Mouse (Mus musculus) neural tube, embryonic 14.5 days (tissue): ENCODE data around the gene Sec11a. TPM values are rescaled to one million over a fixed set of nuclear protein-coding genes. Genes with fewer than 3 reads are reported as not detected.

Experiments
- ATAC-seq: fragments of 200-750 bp; cut with Nextera tagmentation; 2 replicates; pipeline ENCODE4 v1.8.0; 2017; ENCODE audit warnings: low read depth, mild to moderate bottlenecking, moderate TSS enrichment, moderate library complexity
- H3K27ac ChIP-seq: fragments of 300-500 bp; sonication (generic); 2 replicates; pipeline ENCODE4 v1.5.1; 2014; ENCODE audit warnings: low read depth, mild to moderate bottlenecking, control low read depth, low read length, moderate library complexity, mixed read lengths
- H3K27me3 ChIP-seq: fragments of 300-500 bp; sonication (generic); 2 replicates; pipeline ENCODE4 v1.6.1; 2014; ENCODE audit warnings: low read length; ENCODE audit not compliant: control insufficient read depth, insufficient read depth
- H3K36me3 ChIP-seq: fragments of 300-500 bp; sonication (generic); 2 replicates; pipeline ENCODE4 v1.6.1; 2014; ENCODE audit warnings: low read length, mixed read lengths; ENCODE audit not compliant: control insufficient read depth, insufficient read depth
- H3K4me1 ChIP-seq: fragments of 300-500 bp; sonication (generic); 2 replicates; pipeline ENCODE4 v1.6.1; 2014; ENCODE audit warnings: low read length; ENCODE audit not compliant: control insufficient read depth, insufficient read depth
- H3K4me2 ChIP-seq: fragments of 300-500 bp; sonication (generic); 2 replicates; pipeline ENCODE4 v1.6.1; 2014; ENCODE audit warnings: mild to moderate bottlenecking, low read depth, low read length, control low read depth
- H3K4me3 ChIP-seq: fragments of 300-500 bp; sonication (generic); 2 replicates; pipeline ENCODE4 v1.5.1; 2014; ENCODE audit warnings: low read depth, low read length, control low read depth, mixed read lengths
- H3K9ac ChIP-seq: fragments of 300-500 bp; sonication (generic); replicated peaks from 2 replicates; pipeline ENCODE4 v1.6.1; 2014; ENCODE audit warnings: low read depth, mild to moderate bottlenecking, control low read depth, low read length, mixed read lengths
- H3K9me3 ChIP-seq: fragments of 300-500 bp; sonication (generic); 2 replicates; pipeline ENCODE4 v1.6.1; 2016; ENCODE audit warnings: low read length; ENCODE audit not compliant: control insufficient read depth
- WGBS: fragments of 180-500 bp; shearing (Covaris S2); extraction: QIAGEN DNeasy Blood & Tissue Kit; methylation state at CpG from one replicate; pipeline ENCODE4 v1.1.7; 2014; 5-methylcytosine and 5-hydroxymethylcytosine counted together
- polyA plus RNA-seq: library from polyadenylated mRNA; unstranded; fragments of >200 nt; fragmentation: Nextera tagmentation; extraction: Ambion mirVana; gene quantifications from 2 replicates; pipeline ENCODE4 v1.2.1, GENCODE M21; 2014

Gene Sec11a
- polyA plus RNA-seq, 1 experiment from 2014 or later, result 128 TPM

DNA sequence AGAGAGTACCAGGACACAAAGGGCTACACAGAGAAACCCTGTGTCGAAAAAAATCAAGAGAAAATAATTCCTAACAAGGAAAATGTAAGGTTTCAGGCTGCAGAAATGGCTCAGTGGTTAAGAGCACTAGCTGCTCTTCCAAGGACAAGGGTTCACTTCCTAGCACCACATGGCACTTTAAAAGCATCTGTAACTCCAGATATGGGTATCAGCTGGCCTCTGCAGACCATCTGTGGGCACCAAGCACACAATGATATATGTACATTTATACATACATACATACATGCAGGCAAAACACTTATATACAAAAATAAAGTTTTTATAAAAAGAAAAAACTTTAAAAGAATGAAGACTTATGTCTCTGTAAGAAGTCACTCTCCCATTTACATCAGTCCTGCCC, 11.7 kb downstream of the Sec11a start:
- H3K4me3 ChIP-seq, result no peak overlapping the region
- no peak overlapping the region for H3K27ac ChIP-seq
- WGBS, result 92% methylated on average over 1 of the region's 1 CpGs
- no peak for ATAC-seq
- no peaks in the 10 kb centered on the region for H3K27me3 ChIP-seq
- H3K4me1 ChIP-seq, result no peaks in the 10 kb centered on the region
- no peaks in the 10 kb centered on the region for H3K9me3 ChIP-seq
- no peak overlapping the region for H3K9ac ChIP-seq
- H3K4me2 ChIP-seq, result no peak overlapping the region
- H3K36me3 ChIP-seq, result peaks cover 12% of the 10 kb centered on the region; the same call in 1 of the 2 replicates

DNA sequence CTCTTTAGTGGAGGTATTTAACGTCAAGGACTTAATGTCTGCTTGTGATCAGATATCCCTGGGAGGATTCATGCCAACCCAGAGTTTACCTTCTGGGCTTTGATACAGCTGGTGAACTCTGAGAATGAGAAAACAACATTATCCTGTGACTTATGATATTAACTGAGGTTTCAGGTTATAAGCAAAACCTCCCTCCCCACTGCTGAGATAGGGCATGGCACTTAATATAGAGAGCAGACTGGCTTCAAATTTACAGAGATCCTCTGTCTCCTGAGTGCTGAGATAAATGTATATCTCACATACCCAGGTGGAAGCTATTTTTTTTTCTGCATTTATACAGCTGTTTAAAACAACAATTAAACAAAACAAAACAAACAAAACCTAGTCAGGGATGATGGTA, 14.8 kb downstream of the Sec11a start:
- H3K9me3 ChIP-seq, result no peaks in the 10 kb centered on the region
- H3K4me2 ChIP-seq, result no peak overlapping the region
- WGBS, result 89% methylated on average over 1 of the region's 1 CpGs
- ATAC-seq, result no peak
- H3K4me3 ChIP-seq, result no peak overlapping the region
- H3K27ac ChIP-seq, result no peak overlapping the region
- H3K36me3 ChIP-seq, result peaks cover 12% of the 10 kb centered on the region; the same call in 1 of the 2 replicates
- no peak overlapping the region for H3K9ac ChIP-seq
- H3K4me1 ChIP-seq, result no peaks in the 10 kb centered on the region
- no peaks in the 10 kb centered on the region for H3K27me3 ChIP-seq

GRCm38 (mm10) chr7:80931618-80932207, 15.9 kb downstream of the Sec11a start:
- no peak for ATAC-seq
- H3K4me2 ChIP-seq, result no peak overlapping the region
- no peaks in the 10 kb centered on the region for H3K4me1 ChIP-seq
- H3K27me3 ChIP-seq, result no peaks in the 10 kb centered on the region
- no peak overlapping the region for H3K4me3 ChIP-seq
- H3K9ac ChIP-seq, result no peak overlapping the region
- no peaks in the 10 kb centered on the region for H3K9me3 ChIP-seq
- H3K27ac ChIP-seq, result no peak overlapping the region
- H3K36me3 ChIP-seq, result peaks cover 18% of the 10 kb centered on the region
- WGBS, result 82% methylated on average over 8 of the region's 8 CpGs

GRCm38 (mm10) chr7:80923165-80923564, 24.4 kb downstream of the Sec11a start:
- H3K4me2 ChIP-seq, result no peak overlapping the region
- 92% methylated on average over 2 of the region's 2 CpGs for WGBS
- no peak for ATAC-seq

DNA sequence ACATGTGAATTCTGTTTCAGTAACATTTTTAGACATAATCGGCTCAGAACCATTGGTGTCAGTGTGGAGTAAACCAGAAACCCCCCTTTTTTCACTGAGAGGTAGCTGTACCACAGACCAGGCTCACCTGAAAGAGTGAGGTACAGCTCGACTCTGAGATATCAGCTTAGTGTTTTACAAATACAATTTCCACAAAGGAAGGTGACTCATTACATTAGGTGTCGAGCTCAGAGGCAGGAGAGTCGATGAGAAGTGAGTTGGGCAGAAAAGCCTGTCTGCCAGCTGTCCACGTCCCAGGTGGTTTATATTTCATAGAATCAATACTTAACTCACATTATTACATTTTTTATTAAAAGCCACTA, 28.0 kb downstream of the Sec11a start:
- no peak for ATAC-seq
- H3K4me3 ChIP-seq, result no peak overlapping the region
- WGBS, result 89% methylated on average over 5 of the region's 5 CpGs
- peaks cover 14% of the 10 kb centered on the region for H3K36me3 ChIP-seq
- no peak overlapping the region for H3K9ac ChIP-seq
- no peaks in the 10 kb centered on the region for H3K9me3 ChIP-seq
- H3K27me3 ChIP-seq, result no peaks in the 10 kb centered on the region
- no peaks in the 10 kb centered on the region for H3K4me1 ChIP-seq
- no peak overlapping the region for H3K4me2 ChIP-seq
- H3K27ac ChIP-seq, result no peak overlapping the region

More at GRCm38 (mm10) chr7:80923165-80923564, 24.4 kb downstream of the Sec11a start:
- no peaks in the 10 kb centered on the region for H3K9me3 ChIP-seq
- H3K4me1 ChIP-seq, result no peaks in the 10 kb centered on the region
- H3K36me3 ChIP-seq, result peaks cover 23% of the 10 kb centered on the region
- H3K27ac ChIP-seq, result no peak overlapping the region
- H3K4me3 ChIP-seq, result no peak overlapping the region
- H3K9ac ChIP-seq, result no peak overlapping the region
- H3K27me3 ChIP-seq, result no peaks in the 10 kb centered on the region

DNA sequence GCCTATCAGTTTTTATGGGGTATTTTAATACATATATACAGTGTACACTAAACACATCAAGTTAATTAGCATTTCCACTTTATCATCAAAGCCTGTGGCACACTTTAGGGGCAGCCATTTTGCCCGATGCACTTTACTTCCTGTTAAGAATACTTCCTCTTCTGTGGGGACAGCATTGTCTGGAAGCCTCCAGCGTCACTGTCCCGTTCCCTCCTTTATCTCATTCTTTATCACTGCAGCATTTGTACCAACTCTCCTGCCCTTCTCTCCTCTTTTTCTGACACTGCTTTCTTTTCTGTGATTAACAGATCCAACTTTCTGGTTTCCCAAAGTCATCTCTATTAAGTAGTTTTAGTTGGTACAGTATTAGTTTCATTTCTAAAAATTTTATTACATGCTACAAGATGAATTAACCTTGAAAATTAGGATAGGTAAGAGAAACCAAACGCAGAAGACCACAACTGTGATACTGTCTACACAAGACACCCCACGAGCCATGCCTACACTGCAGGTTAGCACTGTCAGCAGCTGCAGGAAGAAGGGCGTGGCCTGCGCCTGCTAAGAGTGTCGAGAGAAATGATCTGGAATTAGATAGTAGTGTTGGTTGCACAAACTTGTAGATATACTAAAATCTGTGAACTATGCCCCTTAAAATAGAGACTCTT, 28.5 kb downstream of the Sec11a start:
- Histone ChIP-seq H3K9ac (no peak overlapping the region), H3K4me3 (no peak overlapping the region), H3K27me3 (no peaks in the 10 kb centered on the region), H3K9me3 (no peaks in the 10 kb centered on the region), H3K4me2 (no peak overlapping the region), H3K36me3 (peaks cover 17% of the 10 kb centered on the region), H3K27ac (no peak overlapping the region), H3K4me1 (no peaks in the 10 kb centered on the region)
- 90% methylated on average over 8 of the region's 8 CpGs for WGBS
- no peak for ATAC-seq

GRCm38 (mm10) chr7:80917916-80918465, 29.6 kb downstream of the Sec11a start:
- Histone ChIP-seq H3K9me3 (no peaks in the 10 kb centered on the region), H3K9ac (no peak overlapping the region), H3K27ac (no peak overlapping the region), H3K4me3 (no peak overlapping the region), H3K4me1 (no peaks in the 10 kb centered on the region), H3K27me3 (no peaks in the 10 kb centered on the region), H3K4me2 (no peak overlapping the region), H3K36me3 (peaks cover 20% of the 10 kb centered on the region)
- 92% methylated on average over 4 of the region's 4 CpGs for WGBS
- no peak for ATAC-seq

GRCm38 (mm10) chr7:80912496-80912895, 35.1 kb downstream of the Sec11a start:
- H3K27ac ChIP-seq, result no peak overlapping the region
- 89% methylated on average over 8 of the region's 8 CpGs for WGBS
- no peaks in the 10 kb centered on the region for H3K27me3 ChIP-seq
- no peak overlapping the region for H3K4me3 ChIP-seq
- H3K9me3 ChIP-seq, result no peaks in the 10 kb centered on the region
- ATAC-seq, result no peak
- peaks cover 31% of the 10 kb centered on the region for H3K36me3 ChIP-seq
- no peak overlapping the region for H3K9ac ChIP-seq
- no peak overlapping the region for H3K4me2 ChIP-seq
- no peaks in the 10 kb centered on the region for H3K4me1 ChIP-seq

DNA sequence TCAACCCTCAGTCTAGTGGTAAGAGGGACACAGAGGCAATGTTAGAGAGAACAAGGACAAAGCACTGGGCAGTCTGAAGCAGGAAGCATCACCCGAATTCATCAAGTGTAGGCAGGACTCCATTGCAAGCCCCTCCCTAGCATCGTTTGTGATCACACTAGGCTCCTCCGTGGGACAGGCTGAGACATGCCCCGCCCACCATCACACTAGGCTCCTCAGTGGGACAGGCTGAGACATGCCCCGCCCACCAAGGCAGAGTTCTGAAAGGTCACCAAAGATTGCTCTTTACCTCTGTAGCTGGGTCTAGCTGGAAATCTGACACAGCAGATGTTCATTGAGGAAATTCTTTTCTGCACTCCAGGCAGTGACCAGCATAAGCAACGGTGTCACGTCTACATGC, 36.5 kb downstream of the Sec11a start:
- no peak overlapping the region for H3K4me2 ChIP-seq
- peaks cover 41% of the 10 kb centered on the region for H3K36me3 ChIP-seq
- H3K9ac ChIP-seq, result no peak overlapping the region
- ATAC-seq, result no peak
- no peaks in the 10 kb centered on the region for H3K27me3 ChIP-seq
- H3K4me1 ChIP-seq, result no peaks in the 10 kb centered on the region
- WGBS, result 82% methylated on average over 7 of the region's 7 CpGs
- no peak overlapping the region for H3K27ac ChIP-seq
- no peaks in the 10 kb centered on the region for H3K9me3 ChIP-seq
- H3K4me3 ChIP-seq, result no peak overlapping the region
